Mouse (Mus musculus) ES-E14 (cell line): Measurements from ENCODE around the gene Cfap70.

Experiments used
- CHD2 ChIP-seq: IDR thresholded peaks from 2 replicates; pipeline ENCODE4 v1.6.1; 2014; ENCODE audit warnings: mild to moderate bottlenecking, low read depth, low read length, inconsistent platforms
- HCFC1 ChIP-seq: IDR thresholded peaks from 2 replicates; pipeline ENCODE4 v1.6.1; 2012; ENCODE audit warnings: low read length, inconsistent platforms, borderline replicate concordance; ENCODE audit not compliant: insufficient read depth
- MAFK ChIP-seq: IDR thresholded peaks from 2 replicates; pipeline ENCODE4 v1.6.1; 2014; ENCODE audit warnings: mild to moderate bottlenecking, low read depth, low read length, inconsistent platforms; ENCODE audit not compliant: insufficient read depth
- ZNF384 ChIP-seq: IDR thresholded peaks from 2 replicates; pipeline ENCODE4 v1.6.1; 2012; ENCODE audit warnings: low read depth, low read length, inconsistent platforms

DNA sequence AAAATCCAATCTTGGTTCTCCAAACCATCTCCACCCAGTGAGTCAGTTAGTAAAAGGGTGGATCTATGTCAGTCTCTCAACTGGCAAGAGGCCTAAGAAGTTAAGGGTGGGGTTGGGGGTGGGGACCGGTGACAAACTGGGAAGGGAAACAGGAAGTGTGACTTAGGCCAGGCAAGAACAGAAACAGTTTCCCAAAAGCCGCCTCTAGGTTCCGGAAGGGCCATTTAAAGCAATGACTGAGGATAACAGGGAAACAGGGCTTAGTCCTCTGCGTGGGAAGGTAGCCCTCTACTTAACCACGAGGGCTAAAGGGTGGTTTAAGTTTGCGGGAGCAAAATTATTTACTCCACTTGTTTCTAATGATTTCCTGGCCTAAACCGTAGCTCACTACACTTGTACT, 26.8 kb upstream of the Cfap70 start:
- TF ChIP-seq MAFK (peak; percentile 1; the same call in 1 of the 2 replicates), ZNF384 (no peak), HCFC1 (no peak), CHD2 (no peak)
